Mouse (Mus musculus) adrenal gland, postnatal 14 days (tissue): ENCODE measurements around the gene Prrg2. TPM values are rescaled to one million over a fixed set of nuclear protein-coding genes. Genes with fewer than 3 reads are reported as not detected.
"Not testable (repeated sequence)": the region's sequence is repeated elsewhere in the genome, so short reads cannot be mapped to it uniquely, and the experiment has no call there.

Experiments
- DNase-seq: peaks from one replicate; pipeline ENCODE4 v3.0.0; 2021; ENCODE audit warnings: mixed read lengths
- long read RNA-seq, 2 experiments: library from polyadenylated mRNA; stranded (forward); transcript quantifications; one replicate each; pipeline ENCODE4 v2.0.0; 2021
- total RNA-seq: library from RNA; stranded (reverse); gene quantifications from 2 replicates; pipeline ENCODE4 v1.2.3, GENCODE M21; 2021

The Prrg2 gene
- total RNA-seq = 16.0 and 16.3 TPM in 2 replicates
- long read RNA-seq, experiment 1, transcript Prrg2-208 (8 exons, 1,623 nt) = major isoform, 6 of 20 reads
- long read RNA-seq, experiment 1, partial matches to known transcripts = 2 of 20 reads
- long read RNA-seq, experiment 1, other reads (novel, unspliced or antisense) = 9 of 20 reads
- long read RNA-seq, experiment 2, partial matches to known transcripts = 3 of 19 reads
- long read RNA-seq, experiment 2, other reads (novel, unspliced or antisense) = 11 of 19 reads

DNA sequence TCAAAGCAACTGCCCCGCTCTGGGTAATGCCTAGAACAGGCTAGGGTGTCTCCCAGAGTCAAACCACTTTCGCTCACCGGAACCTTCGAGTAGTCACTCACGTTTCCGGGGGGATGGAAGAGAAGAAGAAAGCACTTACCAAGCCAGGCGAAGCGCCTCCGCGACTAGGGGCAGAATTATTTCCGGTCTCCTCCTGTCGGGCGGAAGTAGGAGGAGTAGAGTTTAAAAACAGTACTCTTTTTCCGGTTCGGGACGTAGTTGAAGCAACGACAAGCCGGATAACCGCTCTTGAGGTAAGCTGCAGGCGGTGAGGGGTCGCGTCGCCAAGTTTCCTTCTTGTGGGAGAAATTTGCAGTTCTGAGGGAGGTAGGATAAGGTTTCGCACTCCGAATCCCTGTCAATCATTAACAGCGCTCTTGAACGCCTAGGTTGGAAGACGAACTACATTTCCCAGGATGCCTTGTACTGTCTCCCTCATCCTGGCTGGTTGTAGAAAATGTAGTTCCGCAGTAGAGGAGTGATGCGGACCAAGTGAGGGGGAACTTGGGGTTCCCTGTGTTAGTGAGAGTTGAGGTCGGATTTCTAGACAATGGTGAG, at the start of gene Prrg2, which contains the start of gene Nosip:
Prrg2 (minus strand) TSS at position 439 of the 597 bp plus-strand sequence.
Nosip (plus strand) TSS at position 191 of the 597 bp plus-strand sequence.
- DNase-seq = peak; percentile 96

DNA sequence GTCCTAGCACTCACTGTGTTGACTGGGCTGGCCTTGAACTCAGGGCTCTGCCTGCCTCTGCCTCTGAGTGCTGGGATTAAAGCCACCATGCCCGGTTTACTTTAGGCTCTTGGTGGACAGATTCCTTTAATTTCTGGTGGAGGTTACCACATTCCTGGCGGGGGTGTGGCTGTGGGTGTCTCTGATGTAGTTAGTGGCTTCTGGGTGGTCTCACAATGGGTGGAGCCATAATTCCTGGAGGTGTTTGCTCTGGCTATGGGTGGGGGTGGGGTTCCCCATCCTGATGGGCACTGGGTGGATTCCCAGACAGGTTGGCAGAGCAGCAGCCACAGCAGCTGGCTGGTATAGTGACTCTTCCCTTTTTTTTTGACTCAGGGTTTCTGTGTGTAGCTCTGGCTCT, 49.5 kb upstream of the Prrg2 start:
- DNase-seq = peak; percentile 2

DNA sequence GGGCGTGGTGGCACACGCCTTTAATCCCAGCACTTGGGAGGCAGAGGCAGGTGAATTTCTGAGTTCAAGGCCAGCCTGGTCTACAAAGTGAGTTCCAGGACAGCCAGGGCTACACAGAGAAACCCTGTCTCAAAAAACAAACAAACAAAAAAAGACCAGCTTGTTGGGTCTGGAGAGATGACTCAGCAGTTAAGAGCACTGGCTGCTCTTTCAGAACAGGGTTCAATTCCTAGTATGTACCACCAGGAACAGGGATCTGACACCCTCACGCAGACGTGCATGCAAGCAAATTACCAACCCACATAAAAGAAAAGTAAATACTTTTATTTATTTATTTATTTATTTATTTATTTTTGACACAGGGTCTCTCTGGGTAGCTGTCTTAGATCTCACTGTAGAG, 47.6 kb upstream of the Prrg2 start:
- DNase-seq = not testable (repeated sequence)

DNA sequence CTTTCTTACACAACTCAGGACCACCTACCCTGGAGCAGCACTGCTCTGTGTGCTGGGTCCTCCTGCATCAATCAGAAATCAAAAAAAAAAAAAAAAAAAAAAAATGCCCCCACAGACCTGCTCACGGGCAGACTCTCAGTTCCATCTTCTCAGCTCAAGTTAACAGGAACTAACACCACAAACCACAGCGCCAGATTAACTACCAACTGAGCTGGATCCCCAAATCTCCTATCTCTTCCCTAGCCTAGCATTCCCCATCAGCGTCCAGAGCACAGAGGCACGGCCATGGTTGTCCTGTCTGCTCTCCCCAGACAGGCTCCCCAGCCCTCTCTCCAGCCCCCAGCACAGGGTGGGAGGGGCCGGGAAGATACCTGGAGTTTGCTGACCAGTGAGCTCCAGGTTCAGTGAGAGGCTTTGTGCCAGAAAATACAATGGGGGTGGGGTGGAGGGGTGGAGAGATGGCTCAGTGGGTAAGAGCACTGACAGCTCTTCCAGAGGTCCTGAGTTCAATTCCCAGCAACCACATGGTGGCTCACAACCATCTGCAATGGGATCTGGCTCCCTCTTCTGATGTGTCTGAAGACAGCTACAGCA, 44.7 kb upstream of the Prrg2 start:
- DNase-seq = peak; percentile 2

DNA sequence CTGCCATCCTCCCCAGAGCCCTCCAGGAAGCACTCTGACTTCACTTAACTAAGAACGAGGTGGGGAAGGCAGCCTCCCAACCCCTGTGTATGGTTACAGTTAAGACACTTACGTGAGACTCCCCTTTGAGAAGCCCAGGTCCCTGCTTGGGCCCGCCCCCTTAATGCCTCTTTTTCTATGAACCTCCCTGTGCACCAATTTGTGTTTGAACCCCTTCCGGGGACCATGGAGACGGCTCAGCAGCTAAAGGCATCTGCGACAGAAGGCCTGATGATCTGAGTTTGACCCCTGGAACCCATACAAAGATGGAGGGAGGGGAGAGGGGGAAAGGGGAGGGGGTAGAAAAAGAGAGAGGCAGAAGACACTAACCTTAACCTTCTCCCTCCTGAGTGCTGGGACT, 44.0 kb upstream of the Prrg2 start:
- DNase-seq = peak; percentile 4

DNA sequence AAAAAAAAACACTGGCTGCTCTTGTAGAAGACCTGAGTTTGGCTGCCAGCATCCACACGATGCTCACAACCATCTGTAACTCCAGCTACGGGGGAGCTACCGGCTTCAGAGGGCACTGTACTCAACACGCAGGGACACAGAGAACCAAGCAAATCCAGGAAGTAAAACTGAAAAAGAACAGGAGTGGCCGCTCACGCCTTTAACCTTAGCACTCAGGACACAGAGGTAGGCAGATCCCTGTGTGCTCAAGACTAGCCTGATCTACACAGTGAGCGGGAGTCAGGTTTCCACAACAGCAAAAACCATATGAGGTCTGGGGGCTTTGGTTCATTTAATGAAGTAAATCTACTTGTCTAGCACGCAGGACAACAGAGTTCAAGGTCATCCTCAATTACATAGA, 43.0 kb upstream of the Prrg2 start:
- DNase-seq = no peak

DNA sequence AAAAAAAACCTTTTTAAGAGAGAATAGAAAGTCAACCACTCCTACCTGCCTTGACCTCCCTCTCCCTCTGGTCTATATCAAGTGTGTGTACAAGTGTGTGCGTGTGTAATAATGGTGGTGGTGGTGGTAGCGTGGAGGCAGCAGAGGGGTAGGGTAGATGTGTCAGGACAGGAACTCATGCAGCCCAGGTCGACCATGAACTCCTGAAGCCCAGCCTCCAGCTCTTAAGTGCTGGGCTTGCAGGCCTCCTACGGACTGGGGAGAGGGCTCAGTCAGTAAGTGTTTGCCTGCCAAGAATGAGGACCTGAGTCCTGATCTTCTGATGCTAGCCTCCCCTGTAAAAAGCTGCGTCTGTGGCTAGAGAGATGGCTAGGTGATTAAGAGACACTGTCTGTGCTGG, 42.5 kb upstream of the Prrg2 start:
- DNase-seq = peak; percentile 2

DNA sequence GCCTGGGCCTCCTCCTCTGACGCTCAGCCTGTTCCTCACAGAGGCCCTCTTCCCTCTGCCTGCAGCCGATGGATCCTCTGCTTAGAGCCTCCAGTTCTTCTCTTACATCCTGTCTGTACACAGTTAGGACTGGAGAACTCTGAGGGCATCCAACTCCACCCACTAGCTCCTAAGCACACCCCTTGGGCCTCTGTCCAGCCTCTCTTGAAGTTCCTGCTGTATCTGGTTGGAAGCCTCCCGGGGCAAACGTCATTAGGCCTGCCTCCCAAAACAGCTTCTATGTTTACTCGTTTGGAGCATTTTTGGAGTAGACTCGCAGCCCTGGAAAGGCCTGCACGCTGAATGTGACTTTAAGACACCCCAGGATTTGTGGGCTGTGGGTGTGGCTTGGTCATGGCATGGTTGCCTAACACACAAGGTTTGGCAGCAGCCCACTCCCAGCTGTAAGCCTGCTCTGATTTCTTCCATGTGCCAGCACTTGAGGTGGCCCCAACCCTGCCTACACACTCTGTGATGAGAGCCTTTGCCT, 41.2 kb upstream of the Prrg2 start, which contains the start of gene Fcgrt:
Fcgrt (minus strand) TSS at position 200 of the 529 bp plus-strand sequence.
- peak; percentile 95 for DNase-seq

DNA sequence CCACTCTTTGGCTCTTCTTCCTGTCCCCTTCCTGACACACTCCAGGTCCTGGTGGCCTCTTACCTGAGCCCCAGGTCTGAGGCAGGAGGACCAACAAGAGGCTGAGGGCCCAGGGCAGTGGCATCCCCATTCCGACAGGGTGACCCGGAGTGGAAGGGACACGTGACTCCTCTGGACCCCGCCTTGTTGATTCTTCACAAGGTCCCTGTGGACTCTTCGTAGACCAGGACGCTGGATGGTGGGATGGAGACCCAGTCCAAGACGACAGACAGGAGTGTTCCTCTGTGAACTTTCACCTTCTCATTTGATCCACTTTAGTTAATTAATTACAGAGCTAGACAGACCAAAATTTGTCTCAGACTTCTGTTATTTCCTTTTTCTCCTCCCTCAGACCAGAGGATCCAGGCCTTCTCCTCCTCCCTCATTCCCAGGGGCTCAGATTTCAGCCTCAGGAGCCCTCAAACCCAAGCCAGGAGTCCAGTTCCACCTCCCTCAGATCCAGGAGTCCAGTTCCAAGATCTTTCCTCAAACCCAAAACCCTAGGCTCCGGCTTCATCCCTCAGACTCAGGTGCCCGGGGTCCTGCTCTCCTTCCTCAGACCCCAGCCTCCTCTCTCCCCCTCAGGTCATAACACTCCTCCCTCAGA, 40.6 kb upstream of the Prrg2 start:
- peak; percentile 53 for DNase-seq

DNA sequence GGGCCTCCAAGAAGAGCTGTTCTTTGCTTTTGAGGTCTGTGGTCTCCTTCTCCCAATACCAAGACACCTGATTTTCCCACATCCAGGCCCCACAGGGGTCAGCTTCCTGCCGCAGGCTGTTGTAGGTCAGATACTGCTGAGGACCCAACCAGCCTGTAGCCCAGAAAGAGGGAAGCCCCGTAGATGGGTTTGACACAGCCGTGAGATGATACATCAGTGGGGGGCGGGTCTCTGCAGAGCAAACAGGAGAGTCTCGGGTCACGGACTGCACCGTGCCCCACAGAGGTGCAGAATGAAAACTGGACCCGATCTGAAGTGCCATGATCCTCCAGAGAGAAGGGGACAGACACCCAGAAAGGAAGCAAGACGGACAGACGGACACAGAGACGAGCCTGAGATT, 40.0 kb upstream of the Prrg2 start:
- DNase-seq = peak; percentile 8

DNA sequence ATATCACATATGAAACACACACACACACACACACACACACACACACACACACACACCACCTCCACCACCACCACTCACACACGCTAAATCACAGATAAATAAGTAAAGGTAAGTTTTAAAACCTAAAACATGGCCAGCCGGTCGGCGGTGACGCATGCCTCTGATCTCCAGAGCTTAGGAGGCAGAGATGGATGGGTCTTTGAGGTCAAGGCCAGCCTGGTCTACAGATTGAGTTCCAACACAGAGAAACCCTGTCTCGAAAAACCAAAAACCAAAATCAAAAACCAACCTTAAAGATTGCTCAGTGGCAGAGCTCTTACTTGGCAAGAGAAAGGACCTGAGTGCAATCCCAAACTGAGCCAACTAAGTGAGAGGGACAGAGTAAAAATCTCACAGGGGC, 37.6 kb upstream of the Prrg2 start:
- peak; percentile 69 for DNase-seq

DNA sequence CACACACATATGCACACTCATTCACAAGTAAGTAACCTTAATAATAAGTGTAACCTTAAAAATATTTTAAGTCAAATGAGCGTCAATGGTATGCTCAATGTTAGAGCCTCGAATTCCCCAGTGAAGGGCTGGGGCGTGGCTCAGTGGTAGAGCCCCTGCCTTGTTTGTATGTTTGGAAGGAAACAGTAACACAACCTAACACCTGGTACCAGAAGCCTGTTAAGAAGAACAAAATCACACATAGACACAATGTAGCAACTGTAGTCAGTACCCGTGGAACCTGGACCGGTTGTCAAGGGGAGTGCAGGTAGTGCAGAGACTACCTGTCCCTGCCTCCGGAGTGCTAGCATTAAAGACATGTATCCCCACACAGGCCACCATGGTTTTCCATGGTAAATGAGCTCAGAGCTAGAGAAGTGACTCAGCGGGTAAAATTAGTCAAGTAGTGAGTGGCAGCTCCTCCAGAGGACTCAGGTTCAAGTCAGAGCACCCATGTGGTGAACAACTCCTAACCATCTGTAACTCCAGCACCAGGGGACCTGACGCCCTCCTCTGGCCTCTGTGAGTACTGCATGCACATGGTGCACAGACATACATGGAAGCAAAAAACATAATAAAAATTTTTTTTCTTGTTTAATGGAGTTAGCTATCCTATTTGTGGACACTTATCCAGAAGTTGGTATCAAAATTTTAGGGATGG, 36.2 kb upstream of the Prrg2 start:
- peak; percentile 38 for DNase-seq

DNA sequence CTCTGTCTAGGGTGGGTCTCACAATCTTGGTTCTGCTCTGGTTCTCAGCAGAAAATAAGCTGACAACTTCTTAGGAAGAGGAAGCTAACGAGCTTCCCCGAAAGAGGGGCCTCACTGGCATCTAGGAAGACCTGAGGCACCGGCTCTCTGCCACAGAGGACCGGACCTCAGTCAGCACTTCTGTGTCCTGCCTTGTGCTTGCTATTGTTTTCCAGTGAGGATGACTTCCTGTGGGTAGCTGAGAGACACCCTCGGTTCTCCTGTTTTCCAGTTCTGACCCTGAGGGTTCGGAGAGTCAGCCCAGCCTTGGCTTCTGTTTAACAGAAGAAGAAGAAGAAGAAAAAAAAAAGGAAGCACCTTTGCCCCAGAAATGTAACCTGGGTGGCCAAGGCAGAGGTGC, 35.0 kb upstream of the Prrg2 start:
- DNase-seq = peak; percentile 29

DNA sequence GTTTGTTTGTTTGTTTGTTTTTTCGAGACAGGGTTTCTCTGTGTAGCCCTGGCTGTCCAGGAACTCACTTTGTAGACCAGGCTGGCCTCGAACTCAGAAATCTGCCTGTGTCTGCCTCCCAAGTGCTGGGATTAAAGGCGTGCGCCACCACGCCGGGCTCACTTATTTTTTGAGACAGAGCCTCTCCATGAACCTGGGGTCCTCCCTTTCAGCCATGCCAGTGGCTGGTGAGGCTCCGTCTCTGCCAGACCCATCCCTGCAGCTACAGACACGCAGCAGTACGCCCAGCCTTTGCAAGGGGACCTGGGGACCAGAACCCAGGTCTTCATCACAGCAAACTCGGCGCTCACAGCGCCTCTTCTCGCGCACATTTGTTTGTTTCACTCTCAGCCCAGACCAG, 33.5 kb upstream of the Prrg2 start:
- DNase-seq = not testable (repeated sequence)

DNA sequence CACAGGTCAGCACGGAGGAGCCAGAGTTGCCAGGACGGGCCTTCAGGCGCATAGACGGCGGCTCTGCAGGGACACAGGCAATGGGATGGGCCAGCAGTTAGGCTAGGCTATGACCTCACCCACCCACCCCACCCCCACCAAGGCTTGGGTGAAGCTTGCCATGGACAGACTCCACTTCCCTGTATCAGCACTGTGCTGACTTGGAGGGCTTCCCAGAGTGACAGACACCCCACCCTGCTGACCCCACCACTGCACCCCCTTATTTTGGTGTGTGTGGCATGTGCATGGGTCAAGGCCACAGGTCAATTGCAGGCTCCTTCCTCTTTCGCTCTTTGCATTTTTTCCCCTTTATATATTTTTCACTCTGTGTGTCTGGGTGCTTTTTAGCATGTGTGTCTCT, 32.9 kb upstream of the Prrg2 start:
- peak; percentile 4 for DNase-seq

DNA sequence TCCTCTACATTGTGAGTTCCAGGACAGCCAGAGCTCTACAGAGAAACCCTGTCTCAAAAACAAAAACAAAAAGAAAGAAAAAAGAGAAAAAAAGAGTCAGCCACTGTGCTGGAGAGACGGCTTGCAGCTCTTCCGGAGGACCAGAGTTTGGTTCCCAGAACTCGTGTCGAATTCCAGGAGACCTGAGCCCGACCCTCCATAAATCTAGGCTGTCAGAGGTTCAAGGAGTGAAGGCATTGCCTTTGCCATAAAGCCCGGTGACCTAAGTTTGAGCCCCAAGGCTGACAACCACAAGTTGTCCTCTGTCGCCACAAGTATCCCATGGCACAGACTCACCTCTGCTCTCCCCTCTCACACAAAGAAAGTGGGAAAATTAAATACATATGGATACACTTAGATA, 31.6 kb upstream of the Prrg2 start:
- DNase-seq = peak; percentile 2

DNA sequence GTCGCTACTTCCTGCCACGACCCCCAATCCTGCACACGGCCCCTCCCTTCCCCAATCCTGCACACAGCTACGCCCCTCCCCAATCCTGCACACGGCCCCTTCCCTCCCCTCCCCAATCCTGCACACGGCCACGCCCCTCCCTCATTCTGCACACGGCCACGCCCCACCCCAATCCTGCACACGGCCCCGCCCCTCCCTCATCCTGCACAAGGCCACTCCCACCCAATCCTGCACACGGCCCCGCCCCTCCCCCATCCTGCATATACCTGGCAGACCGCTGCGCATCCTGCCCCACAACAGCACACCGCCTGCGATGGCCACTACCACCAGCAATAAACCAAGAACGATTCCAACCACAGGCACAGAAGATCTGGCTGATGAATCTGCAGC, 31.0 kb upstream of the Prrg2 start:
- DNase-seq = peak; percentile 28

DNA sequence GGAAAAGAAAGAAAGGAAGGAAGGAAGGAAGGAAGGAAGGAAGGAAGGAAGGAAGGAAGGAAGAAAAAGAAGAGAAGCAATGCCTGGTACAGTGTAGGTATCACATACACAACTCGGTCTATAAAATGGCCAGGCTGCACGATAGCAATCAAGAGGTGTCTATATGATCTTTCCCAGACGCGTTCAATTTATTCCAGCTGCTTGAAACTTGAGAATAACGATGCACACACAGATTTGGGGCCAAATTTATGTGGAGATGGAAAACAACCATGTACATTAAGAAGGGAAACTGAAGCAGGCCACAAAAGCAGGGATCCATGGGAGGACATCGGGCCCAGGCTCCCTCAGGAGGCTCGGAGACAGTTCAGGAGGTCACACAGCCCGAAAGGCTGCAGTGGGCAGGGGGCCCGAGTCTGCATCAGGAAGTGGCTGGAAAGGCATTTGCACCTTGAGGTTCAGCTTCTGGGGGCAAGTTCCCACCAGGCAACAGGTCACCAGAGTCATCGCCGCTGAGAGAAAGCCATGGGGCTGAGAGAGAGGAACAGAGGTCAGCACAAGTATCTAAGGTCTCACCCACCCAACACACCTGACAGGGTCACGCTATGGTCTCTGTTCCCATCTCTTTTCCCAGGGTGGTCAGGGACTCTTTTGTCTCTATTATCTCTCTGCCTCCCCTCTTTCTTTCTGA, 30.5 kb upstream of the Prrg2 start:
- peak; percentile 5 for DNase-seq

DNA sequence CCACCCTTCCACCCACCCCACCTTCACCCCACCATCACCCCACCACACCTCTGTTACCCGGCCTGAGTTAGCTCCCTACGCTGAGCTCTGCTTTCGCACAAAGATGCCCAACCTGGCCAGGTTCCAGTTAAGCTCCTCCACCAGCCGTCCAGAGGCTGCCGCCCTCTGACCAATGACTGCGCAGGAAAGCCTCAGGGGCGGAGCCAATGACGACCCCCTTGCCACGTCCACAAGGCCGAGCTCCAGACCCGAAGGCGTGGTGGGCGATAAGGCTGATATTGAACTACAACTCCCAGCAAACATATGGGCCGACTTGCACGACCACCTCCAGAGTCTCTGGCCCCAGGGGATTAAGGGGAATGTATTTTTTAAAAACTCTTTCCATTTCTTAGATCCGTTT, 29.6 kb upstream of the Prrg2 start, which contains the start of gene Rcn3:
Rcn3 (minus strand) TSS at position 174 of the 400 bp plus-strand sequence.
- DNase-seq = peak; percentile 91

DNA sequence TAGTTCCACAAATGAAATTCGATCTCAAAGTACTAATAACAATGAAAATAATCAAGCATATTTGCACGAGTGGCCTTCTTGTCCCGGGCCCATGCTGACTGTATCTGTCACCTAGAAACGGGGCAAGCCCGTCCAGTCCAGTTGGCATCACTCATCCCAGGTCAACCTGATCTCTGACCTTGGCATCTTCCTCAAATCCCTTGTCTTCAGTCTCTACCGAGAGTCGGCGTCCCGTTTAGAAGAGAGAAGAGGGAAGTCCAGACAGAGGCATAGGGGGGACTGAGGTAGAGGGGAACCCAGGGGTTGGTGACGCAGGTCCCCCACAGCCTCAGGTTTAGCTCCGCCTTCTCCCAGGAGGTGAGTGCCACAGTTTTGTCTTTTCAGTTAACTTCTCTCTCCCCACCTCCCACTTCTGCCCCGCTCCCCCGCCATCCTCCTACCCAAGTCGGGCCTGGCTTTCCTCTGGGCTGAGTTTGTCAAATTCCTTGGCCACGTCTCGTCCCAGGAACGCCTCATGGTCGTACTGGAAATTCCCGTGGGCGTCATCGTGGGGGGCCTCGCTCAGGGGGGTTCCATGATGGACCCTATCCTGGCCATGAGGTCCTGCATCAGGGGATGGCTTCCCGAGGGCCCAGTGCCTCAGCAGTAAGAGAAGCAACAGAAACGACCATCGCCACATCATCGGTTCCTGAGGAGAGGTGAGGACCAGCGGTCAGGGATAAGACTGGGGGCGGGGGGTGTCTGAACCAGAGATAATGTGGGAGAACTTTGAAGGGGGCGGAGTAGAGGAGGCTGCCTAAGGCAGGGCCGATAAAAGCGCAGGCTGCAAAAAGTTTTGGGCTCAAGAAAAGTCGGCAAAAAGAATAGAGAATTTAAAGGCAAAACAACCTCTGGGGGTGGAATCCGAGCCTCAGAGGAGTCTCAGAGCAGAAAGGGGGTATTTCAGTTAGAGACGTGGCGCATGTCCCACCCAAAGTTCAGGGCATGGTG, 28.8 kb upstream of the Prrg2 start:
- peak; percentile 26 for DNase-seq
